Mouse (Mus musculus) midbrain, embryonic 16.5 days (tissue): ENCODE measurements around the gene Ccdc88b. TPM values are rescaled to one million over a fixed set of nuclear protein-coding genes. Genes with fewer than 3 reads are reported as not detected.
A peak's percentile ranks its signal among the peaks of the same experiment; 100 is the strongest.

ENCODE experiments used
- ATAC-seq: fragments of 200-750 bp; cut with Nextera tagmentation; 2 replicates; pipeline ENCODE4 v1.8.0; 2017; ENCODE audit warnings: moderate TSS enrichment
- H3K27ac ChIP-seq: fragments of 300-500 bp; sonication (generic); 2 replicates; pipeline ENCODE4 v1.5.1; 2014; ENCODE audit warnings: mild to moderate bottlenecking, low read length, mixed read lengths
- H3K27me3 ChIP-seq: fragments of 300-500 bp; sonication (generic); 2 replicates; pipeline ENCODE4 v1.6.1; 2014; ENCODE audit warnings: low read depth, low read length, mixed read lengths; ENCODE audit not compliant: control insufficient read depth, insufficient read depth
- H3K36me3 ChIP-seq: fragments of 300-500 bp; sonication (generic); 2 replicates; pipeline ENCODE4 v1.6.1; 2014; ENCODE audit warnings: mild to moderate bottlenecking, low read length, moderate library complexity, mixed read lengths; ENCODE audit not compliant: control insufficient read depth, insufficient read depth
- H3K4me1 ChIP-seq: fragments of 300-500 bp; sonication (generic); 2 replicates; pipeline ENCODE4 v1.6.1; 2014; ENCODE audit warnings: mild to moderate bottlenecking, low read length, mixed read lengths; ENCODE audit not compliant: control insufficient read depth, insufficient read depth
- H3K4me2 ChIP-seq: fragments of 300-500 bp; sonication (generic); 2 replicates; pipeline ENCODE4 v1.6.1; 2014; ENCODE audit warnings: mild to moderate bottlenecking, low read length, mixed read lengths
- H3K4me3 ChIP-seq: fragments of 300-500 bp; sonication (generic); 2 replicates; pipeline ENCODE4 v1.5.1; 2014; ENCODE audit warnings: low read depth, mild to moderate bottlenecking, low read length, moderate library complexity, mixed read lengths
- H3K9ac ChIP-seq: fragments of 300-500 bp; sonication (generic); 2 replicates; pipeline ENCODE4 v1.6.1; 2014; ENCODE audit warnings: low read depth, low read length, mixed read lengths
- H3K9me3 ChIP-seq: fragments of 300-500 bp; sonication (generic); replicated peaks from 2 replicates; pipeline ENCODE4 v1.6.1; 2014; ENCODE audit warnings: mild to moderate bottlenecking, low read length, mixed read lengths; ENCODE audit not compliant: control insufficient read depth, poor library complexity, severe bottlenecking
- WGBS: fragments of 180-500 bp; shearing (Covaris S2); extraction: QIAGEN DNeasy Blood & Tissue Kit; methylation state at CpG from one replicate; pipeline ENCODE4 v1.1.7; 2014; 5-methylcytosine and 5-hydroxymethylcytosine counted together
- polyA plus RNA-seq: library from polyadenylated mRNA; unstranded; fragments of >200 nt; fragmentation: Nextera tagmentation; extraction: Ambion mirVana; gene quantifications from 2 replicates; pipeline ENCODE4 v1.2.1, GENCODE M21; 2015

Gene Ccdc88b
- polyA plus RNA-seq, 1 experiment from 2014 or later, result 0.55 TPM

DNA sequence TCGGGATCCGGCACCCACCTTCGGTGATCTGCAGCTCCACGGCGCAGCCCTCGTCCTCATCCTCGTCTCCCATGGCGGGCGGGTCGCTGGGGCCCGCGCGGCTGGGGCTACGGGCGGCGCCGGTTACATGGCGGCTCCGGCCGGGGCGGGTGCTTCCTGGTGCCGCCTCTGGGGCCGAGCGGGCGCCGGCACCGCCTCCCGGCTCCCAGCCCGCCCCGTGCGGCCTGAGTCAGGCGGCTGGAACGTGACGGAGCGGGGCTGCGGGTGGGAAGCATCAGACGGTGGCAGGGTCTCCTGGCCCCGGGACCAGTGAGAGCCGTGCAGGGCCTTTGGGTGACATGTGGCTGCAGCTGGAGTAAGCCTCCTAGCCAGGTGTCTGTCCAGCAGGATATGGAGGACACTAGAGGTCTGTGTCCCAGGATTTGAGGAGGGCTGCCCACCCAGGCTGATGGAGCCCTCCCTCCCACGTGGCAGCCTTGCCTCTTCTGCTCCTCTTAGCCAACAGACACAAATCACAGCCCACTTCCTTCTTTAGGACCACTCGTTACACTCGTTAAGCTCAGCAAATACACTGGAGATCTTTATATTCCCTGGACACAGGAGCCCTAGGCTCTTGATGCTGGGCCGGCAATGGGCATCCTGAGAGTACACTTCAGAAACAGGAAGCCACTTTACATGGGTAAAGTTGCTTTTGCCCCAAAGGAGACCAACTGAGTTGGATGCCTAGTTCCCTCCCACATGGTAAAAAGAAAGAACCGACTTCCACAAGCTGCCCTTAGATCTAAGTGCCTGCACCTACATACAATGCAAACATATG lies 17.3 kb downstream of the Ccdc88b start, which contains the start of gene Rps6ka4:
Rps6ka4 (minus strand) TSS at position 162 of the 817 bp plus-strand sequence.
- H3K4me1 ChIP-seq, result peaks cover 11% of the 10 kb centered on the region
- WGBS, result 1% methylated on average over 44 of the region's 44 CpGs

DNA sequence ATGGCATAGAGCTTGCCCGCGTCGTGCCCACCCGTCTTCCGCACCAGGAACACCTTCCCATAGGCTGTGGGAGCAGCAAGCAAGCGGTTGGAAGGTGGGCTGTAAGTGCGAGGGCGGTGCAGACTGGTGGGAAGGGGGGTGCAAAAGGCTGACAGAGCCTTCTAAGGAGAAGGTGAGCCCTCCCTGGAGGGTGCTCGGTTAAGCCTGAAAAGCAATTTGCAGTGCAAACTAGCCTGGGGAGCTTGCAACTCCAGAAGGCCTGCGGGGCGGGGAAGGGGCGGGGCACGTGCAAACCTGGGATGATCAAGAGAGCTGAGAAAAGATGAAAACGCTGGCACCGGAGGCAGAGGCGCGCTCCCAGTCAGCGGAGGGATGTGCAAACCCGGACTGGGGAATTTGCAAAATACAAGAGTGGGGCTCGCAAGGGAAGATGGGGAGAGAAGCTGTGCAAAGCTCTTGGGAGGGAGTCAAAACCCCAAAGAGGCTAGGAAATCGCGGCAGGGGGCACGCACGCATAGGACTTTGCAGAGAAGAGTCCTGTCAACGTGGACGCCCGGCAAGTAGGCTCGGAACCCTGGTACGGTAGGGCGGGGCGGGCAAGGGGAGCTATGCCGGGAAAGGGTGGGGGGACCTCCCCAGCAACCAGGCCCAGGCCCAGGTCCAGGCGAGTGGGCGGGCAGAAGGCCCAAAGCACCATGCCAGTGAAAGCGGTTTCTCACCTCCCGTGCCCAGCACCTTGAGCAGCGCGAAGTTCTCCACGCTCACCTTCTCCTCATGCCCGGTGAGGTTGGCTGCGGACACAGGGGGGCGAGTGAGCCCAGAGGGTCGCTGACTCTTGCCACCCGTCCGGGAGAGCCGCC lies 18.2 kb downstream of the Ccdc88b start:
- Histone ChIP-seq H3K36me3 (no peaks in the 10 kb centered on the region), H3K9me3 (no peaks in the 10 kb centered on the region), H3K27ac (no peak overlapping the region), H3K4me3 (peak overlapping the region; percentile 62), H3K9ac (peak overlapping the region; percentile 78), H3K4me2 (peak overlapping the region; percentile 96), H3K4me1 (peaks cover 11% of the 10 kb centered on the region), H3K27me3 (peaks cover 17% of the 10 kb centered on the region)
- ATAC-seq, result peak; percentile 57
- WGBS, result 1% methylated on average over 43 of the region's 46 CpGs

More for the DNA sequence above, 17.3 kb downstream of the Ccdc88b start, which contains the start of gene Rps6ka4:
- Histone ChIP-seq H3K4me3 (peak within 1 kb of the TSS; percentile 62), H3K9me3 (no peaks in the 10 kb centered on the region), H3K27ac (no peak within 1 kb of the TSS), H3K4me2 (peak within 1 kb of the TSS; percentile 96), H3K9ac (peak within 1 kb of the TSS; percentile 78), H3K36me3 (no peaks in the 10 kb centered on the region), H3K27me3 (peaks cover 17% of the 10 kb centered on the region)
- ATAC-seq, result peak; percentile 79

DNA sequence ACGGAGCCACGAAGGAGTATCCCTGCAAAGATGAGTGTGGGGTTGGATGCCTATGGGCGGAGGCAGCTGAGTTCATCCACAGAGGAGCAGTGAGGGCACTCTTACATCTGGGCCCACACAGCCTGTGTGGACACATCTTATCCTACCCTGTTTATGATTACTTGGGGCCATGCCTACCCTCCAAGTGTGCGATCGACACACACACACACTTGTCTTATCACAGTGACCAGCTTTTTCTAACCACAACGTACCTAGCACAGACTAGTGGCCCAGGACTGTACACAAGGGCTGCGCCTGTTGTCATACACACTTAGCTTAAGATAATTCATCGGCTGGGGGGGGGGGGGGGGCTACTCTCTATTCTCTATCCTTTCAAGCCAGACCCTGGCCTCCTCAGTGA lies 25.6 kb downstream of the Ccdc88b start:
- no peak for ATAC-seq
- no peak overlapping the region for H3K27ac ChIP-seq
- H3K27me3 ChIP-seq, result peaks cover 22% of the 10 kb centered on the region
- WGBS, result 84% methylated on average over 8 of the region's 8 CpGs
- no peak overlapping the region for H3K9ac ChIP-seq
- no peak overlapping the region for H3K4me3 ChIP-seq
- H3K9me3 ChIP-seq, result no peaks in the 10 kb centered on the region
- no peaks in the 10 kb centered on the region for H3K36me3 ChIP-seq
- no peak overlapping the region for H3K4me2 ChIP-seq
- peaks cover 6% of the 10 kb centered on the region; the same call in 1 of the 2 replicates for H3K4me1 ChIP-seq

DNA sequence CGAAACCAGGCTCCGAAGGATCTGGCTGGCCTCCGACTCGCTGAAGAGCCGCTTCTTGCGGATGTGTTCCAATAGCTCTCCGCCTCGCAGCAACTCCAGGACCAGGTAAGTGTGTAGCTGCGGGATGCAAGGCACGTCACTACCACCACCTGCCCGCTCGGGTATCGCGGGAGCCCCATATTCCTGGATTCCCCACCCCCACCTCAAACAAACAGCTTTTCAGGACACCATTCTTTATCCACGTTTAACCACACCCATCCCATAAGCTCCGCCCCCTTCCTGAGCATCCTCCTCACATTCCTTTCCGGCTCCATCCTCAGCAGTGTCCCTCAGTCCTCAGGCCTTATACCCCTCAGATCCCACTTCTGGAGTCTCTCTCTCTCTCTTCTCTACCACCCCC lies 26.7 kb downstream of the Ccdc88b start:
- Histone ChIP-seq H3K27me3 (peaks cover 19% of the 10 kb centered on the region), H3K4me1 (peaks cover 6% of the 10 kb centered on the region; the same call in 1 of the 2 replicates), H3K27ac (no peak overlapping the region), H3K4me3 (peak overlapping the region; percentile 38), H3K9me3 (no peaks in the 10 kb centered on the region), H3K36me3 (no peaks in the 10 kb centered on the region), H3K9ac (peak overlapping the region; percentile 53), H3K4me2 (peak overlapping the region; percentile 79)
- WGBS, result 2% methylated on average over 17 of the region's 17 CpGs
- peak; percentile 40; the same call in 1 of the 2 replicates for ATAC-seq

DNA sequence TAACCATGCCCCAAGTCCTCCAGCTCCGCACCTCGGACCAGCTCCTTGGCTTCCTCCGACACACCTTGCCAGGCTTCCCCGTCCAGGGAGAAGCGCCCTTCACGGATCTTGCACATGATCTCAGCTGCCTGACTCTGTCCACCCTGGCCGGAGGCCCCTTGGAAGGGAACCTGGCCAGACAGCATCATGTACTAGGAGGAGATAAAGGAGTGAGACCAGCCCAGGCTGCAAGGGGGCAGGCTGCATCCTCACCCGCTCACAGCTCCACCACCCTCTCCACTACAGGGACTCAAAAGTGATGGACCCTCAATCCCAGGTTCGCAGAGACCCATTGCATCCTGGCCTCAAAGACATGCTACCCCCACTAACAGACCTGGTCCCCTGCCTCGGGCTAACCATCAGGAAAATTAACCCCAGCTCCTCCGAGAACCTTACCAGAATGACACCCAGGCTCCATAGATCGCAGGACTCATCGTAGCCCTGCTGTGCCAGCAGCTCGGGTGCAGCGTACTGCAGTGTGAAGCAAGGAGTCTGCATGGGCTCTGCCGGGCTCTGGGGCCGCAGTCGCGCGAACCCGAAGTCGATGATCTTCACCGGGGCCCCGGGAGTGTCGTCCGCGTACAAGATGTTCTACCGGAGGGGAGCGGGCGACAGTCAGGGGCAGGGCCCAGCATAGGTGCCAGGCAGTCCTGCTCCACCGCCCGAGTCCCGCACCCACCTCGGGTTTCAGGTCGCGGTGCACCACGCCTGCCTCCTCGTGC lies 27.3 kb downstream of the Ccdc88b start:
- Histone ChIP-seq H3K4me2 (peak overlapping the region; percentile 79), H3K4me1 (peaks cover 6% of the 10 kb centered on the region; the same call in 1 of the 2 replicates), H3K27me3 (peaks cover 19% of the 10 kb centered on the region), H3K9me3 (no peaks in the 10 kb centered on the region), H3K36me3 (no peaks in the 10 kb centered on the region), H3K27ac (no peak overlapping the region), H3K9ac (peak overlapping the region; percentile 53), H3K4me3 (peak overlapping the region; percentile 38)
- peak; percentile 47; the same call in 1 of the 2 replicates for ATAC-seq
- 4% methylated on average over 38 of the region's 38 CpGs for WGBS

DNA sequence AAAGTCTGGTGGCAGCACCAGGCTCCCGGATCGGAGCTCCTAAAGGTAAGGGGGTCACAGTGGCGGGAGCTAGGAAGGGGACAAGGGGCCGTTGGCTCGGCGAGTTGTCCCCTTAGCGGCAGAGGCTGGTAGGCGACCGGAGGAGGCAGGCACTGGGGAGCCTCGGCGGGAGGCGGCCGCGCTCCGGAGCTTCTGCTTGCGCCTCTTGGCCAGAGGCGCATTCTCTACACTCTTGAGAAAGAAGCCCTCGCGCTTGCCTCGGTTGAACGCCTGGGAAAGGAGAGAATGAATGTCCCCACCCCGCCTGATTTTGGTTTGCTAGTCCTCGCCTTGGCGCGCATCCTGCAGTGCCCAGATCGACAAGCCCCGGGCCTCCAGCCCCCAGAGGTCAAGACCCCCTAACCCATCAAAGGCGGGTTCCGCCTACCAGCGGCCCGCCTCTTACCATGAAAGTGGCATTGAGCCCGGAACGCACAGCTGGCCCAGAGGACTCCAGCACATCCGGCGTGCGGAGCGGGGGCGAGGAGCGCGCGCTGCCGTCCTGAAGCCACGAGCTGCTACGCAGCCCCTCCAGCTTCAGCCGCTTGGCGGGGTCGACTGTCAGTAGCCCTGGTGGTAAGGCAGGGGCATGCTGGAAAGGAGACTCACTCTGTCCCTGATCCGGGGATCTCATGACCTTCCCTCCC lies 28.0 kb downstream of the Ccdc88b start:
- Histone ChIP-seq H3K4me1 (peaks cover 6% of the 10 kb centered on the region; the same call in 1 of the 2 replicates), H3K27me3 (peaks cover 19% of the 10 kb centered on the region), H3K36me3 (no peaks in the 10 kb centered on the region), H3K27ac (no peak overlapping the region), H3K9ac (peak overlapping the region; percentile 53), H3K9me3 (no peaks in the 10 kb centered on the region), H3K4me2 (peak overlapping the region; percentile 79), H3K4me3 (peak overlapping the region; percentile 38)
- peak; percentile 36; the same call in 1 of the 2 replicates for ATAC-seq
- WGBS, result 4% methylated on average over 48 of the region's 48 CpGs

GRCm38 (mm10) chr19:6829069-6829468 lies 28.9 kb downstream of the Ccdc88b start:
- Histone ChIP-seq H3K27me3 (peaks cover 19% of the 10 kb centered on the region), H3K4me3 (no peak overlapping the region), H3K4me1 (peaks cover 6% of the 10 kb centered on the region; the same call in 1 of the 2 replicates), H3K9ac (no peak overlapping the region), H3K36me3 (no peaks in the 10 kb centered on the region), H3K27ac (no peak overlapping the region), H3K9me3 (no peaks in the 10 kb centered on the region), H3K4me2 (peak overlapping the region; percentile 79)
- no peak for ATAC-seq
- WGBS, result 14% methylated on average over 3 of the region's 3 CpGs

- no peak for ATAC-seq
- Histone ChIP-seq H3K4me1 (peaks cover 6% of the 10 kb centered on the region; the same call in 1 of the 2 replicates), H3K9ac (no peak overlapping the region), H3K9me3 (no peaks in the 10 kb centered on the region), H3K27me3 (peaks cover 12% of the 10 kb centered on the region), H3K36me3 (no peaks in the 10 kb centered on the region), H3K4me2 (no peak overlapping the region), H3K4me3 (no peak overlapping the region), H3K27ac (no peak overlapping the region)
- WGBS, result 85% methylated on average over 3 of the region's 3 CpGs
These were observed 31.4 kb downstream of the Ccdc88b start for GRCm38 (mm10) chr19:6826601-6827000.
